Mouse (Mus musculus): ENCODE data around the gene Mt2.
A peak's percentile ranks its signal among the peaks of the same experiment; 100 is the strongest.
"Not testable (repeated sequence)": the region's sequence is repeated elsewhere in the genome, so short reads cannot be mapped to it uniquely, and the experiment has no call there.

Mt2 gene

DNA sequence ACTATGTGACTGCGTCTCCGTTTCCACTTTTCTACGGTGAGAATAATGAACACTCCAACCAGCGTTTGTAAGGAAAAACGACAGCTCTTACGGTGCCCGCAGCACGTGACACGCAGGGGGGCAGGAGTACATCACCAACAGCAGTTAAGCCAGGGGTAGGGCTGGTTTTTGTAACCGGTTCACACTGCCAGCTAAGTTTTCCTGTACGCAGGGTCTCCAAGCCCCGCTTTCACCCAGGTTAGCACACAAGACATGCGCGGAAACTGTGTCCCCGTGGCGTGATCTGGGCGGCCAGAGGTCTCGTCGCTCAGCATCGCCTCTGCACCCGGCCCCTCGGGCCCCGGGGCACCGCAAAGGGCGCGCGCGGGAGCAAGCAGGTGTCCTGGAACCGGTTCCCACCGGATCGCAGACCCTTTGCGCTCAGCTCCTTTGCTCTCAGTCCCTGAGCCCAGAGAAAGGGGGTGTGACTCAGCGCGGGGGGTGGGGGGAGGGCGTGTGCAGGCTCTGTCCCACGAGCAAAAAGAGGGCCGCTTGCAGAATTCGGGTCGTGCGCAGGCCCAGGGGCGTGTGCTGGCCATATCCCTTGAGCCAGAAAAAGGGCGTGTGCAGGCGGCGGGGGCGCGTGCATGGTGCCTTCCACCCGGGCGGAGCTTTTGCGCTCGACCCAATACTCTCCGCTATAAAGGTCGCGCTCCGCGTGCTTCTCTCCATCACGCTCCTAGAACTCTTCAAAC, at the start of gene Mt2:
Gene Mt2 (plus strand): TSS at position 590 of the 734 bp plus-strand sequence.
- DNase-seq, result peak; percentile 97

DNA sequence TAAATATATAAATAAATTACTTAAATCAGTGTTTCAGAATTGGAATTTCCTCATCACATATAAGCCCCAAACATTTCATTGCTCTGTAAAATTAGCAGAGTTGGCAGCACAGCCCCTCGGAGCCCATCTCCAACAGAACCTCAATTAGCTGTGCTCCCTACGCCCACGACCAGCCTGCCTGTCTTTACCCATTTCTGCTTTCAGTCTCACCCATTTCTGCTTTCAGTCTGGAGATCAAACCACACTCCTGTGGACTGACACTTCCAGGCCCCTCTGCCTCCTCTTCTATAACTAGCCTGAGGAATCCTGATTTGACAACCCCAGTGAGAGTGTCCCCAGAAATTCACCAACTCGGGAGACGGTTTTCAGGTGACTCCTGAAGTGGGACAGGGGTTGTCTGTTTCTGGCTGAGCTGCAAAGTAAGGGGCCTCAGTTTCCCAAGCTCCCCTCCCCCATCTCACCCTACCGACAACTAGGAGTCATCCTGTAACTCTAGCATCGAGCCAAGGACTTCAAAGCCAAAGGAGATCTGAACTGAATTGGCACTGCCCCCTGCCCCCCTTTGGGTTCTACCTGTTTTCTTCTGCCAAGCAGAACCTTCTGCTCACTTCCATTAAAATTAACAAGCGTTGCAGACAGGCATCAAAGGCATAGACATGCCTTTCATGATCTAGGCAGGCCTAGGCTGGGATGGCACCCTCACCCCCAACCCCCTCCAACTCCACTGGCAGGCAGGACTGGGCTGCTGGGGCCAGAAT, 49.6 kb upstream of the Mt2 start:
- no peak for DNase-seq

DNA sequence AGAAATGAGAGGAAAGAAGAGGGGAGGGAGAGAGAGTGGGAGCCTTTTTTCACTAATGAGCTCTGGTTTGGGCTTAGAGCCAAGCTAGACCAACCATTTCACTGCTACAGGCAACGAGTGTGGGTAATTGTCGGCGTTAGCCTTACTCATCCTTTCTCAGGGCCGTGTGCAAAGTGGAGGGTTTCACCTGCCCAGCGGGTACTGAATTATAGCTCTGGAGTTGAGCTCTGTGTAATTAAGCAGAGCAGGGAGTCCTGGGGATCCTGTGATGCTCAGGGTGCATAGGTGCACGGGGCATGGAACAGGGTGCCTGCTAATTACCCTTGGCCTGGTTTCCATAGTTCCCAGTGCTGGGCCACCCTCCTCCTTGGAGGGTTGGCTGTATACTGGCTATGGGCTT, 44.8 kb upstream of the Mt2 start:
- DNase-seq, result no peak

DNA sequence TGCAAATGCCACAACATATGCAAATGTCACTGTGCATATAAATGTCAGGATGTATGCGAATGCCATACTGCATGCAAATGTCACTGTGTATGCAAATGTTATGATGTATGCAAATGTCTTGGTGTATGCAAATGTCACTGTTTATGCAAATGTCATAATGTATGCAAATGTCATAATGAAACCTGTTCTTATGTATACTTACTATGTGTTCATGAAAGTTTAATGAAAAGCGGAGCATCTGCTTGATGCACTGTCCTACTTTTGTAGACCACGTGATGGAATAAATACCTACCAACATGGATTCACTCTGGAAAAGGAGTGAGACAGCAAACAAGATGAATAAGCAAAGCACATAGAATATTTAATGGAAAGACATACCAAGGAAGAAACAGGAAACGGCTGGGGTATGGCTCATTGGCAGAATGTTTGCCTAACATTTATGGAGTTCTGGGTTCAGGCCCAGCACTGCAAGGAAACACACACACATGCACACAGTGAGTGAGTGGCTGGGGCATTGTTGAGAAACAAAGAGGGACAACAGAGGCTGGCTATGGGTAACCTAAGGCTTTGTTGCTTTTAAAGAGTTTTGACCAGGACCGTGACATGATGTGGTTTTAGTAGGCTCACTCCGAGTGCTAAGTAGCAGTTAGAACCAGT, 43.2 kb upstream of the Mt2 start:
- no peak for DNase-seq

DNA sequence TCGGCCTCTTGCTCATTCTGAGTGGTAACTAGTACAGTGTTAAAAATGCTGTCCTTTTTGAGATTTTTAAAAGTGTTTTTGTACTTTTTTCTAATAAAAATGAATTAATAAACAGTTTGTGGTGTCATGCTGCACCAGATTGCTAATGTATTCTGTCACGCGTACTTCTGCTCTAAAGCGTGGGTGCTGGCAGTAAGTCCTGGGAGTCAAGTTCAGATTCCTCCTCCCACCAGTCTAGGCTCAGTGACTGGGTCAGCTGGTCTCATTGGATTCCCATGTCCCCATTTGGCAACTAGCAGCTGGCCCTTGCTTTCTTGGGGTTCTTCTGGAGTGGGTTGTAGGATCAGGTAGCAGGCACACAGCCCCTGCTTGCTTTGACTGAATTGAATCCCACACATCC, 42.3 kb upstream of the Mt2 start:
- DNase-seq, result no peak

DNA sequence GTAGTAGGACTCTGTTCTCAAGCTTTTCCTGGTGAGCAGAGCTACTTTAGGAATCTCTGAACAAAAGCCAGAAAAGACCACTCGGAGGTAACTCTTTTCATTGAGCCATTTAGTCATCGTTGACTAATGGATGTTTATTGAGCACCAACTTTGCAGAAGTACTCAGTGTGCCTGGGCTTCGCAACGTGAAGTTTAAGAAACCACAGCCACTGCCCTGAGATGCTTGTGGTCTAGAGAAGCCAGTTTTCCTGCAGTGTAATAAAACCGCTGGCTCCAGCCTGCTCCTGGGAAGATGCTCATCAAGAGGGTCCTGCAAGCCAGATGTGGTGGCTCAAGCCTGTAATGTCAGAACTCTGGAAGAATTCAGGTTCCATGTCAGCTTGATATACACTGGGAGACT, 40.4 kb upstream of the Mt2 start:
- no peak for DNase-seq

DNA sequence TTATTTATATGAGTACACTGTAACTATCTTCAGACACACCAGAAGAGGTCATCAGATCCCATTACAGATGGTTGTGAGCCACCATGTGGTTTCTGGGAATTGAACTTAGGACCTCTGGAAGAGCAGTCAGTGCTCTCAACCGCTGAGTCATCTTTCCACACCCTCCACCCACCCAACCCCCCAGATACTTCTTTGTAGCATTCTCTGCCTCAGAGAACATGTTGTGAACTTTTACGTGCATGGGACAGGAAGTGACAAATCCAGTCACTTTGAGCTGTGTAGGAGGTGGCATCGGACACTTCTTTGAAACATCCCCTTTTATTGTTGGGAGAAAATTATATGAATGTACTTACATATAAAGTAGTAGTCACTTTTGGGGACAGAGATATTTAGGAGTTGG, 37.9 kb upstream of the Mt2 start:
- DNase-seq, result not testable (repeated sequence)

DNA sequence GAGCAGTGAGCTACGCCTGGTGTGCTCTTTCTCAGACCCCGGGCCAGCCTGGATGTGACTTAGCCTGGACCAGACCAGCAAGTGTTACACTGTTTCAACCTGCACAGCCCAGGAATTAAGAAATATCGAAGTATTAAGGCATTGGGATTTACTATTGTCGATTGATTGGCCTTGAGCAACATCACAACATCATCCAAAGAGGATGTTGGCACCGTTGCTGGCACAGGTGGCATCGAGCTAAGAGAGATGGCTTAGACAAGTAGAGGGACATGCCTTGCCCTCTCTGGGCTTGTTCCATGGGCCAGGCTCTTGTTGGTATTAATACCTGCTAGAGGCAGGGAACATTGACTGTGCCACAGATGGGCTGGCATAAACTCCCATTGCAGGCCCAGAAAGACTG, 36.9 kb upstream of the Mt2 start:
- DNase-seq, result no peak

DNA sequence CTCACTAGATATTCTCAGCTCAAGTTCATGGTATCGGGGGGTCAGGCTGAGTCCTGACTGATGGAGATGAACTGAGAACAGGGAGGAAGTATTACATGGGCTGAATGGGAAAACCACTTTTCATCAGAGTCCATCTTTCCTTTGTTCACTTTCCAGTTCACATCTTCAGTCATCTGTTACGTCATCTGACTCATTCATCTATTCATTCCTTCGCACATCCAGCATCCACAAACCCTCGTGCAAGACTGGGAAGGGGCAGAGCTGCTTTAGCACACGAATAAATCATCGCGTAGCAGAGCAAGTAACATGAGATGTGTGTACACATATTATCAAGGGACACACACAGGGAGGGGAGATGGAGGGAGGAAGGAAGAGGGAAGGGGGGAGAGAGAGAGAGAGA, 36.3 kb upstream of the Mt2 start:
- no peak for DNase-seq

DNA sequence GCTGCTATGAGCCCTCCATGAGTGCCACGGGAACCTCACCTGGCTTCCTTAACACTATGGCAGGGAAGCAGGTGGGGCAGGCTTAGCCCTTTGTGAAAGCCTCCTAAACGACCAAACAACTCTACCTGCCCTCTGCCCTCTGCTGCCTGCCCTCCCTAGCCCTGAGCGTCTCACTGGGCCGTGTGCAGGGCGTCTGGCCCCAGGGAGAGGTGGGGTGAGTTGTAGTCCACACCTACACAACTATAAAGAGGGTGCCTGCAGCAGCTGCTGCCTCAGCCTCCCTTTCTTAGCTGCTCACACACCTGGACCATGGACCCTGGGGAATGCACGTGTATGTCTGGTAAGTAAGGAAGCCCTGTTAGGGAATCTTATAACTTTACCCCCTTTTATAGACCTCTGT, 35.5 kb upstream of the Mt2 start, which contains the start of gene Mt4:
Gene Mt4 (plus strand): TSS at position 265 of the 400 bp plus-strand sequence.
- no peak for DNase-seq

DNA sequence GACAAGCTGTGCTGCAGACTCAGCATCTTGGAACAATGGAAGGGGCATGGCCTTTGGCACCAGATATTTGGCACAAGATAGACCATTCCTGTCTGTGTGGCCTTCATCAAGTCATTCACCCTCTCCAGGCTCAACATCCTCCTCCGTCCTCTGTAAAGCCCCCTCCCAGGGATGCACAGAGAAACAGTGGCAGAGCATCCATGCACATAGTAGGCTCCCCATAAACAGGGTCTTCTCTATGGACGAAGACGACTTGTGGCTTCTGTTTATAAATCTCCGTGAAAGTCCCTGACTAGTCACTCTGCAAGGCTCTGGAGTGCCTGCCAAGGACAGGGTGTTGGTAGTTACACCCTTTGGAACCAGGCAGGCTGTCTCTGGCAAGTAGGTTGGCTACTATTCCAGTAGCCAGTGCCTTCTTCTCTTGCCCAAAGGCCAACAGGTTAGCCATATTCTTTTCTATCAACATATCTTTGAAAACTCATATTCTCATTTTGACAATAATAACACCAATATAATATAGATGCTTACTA, 32.1 kb upstream of the Mt2 start:
- no peak for DNase-seq

DNA sequence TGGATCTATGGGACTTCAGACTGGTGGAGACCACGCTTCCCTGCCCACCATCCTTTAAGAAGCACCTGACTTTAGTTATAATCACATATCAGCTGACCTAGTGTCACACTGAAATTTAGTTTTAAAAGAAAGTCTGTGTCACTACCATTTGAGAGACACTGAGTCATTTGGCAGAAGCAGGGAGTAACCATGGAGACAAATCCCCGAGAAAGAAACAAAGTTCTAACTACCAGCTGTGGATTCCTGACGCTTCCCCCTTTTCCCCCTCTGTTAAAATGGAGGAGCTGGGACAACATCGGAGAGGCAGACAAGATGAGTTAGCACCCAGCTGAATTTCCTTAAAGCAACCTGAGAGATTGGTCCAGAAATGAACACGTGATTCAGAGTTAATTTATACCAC, 24.2 kb upstream of the Mt2 start:
- DNase-seq, result no peak

DNA sequence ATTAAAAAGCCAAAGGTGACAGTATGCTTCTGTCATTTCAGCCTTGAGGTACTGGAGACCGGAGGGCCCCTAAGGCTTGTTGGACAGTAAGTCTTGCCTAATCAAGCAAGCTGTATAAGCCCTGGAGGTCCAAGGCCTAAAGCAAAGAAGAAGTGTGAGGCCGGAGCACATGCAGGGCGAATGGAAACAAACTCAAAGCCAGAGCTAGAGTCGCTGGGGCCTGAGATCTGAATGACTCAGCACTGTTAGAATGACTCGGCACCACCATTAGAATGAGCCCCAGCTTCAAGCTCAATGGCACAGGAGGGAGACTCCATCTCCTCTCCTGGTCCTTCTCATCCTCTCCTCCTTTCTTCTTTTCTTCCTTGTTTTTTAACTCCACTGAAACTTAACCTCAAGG, 21.5 kb upstream of the Mt2 start:
- peak; percentile 76 for DNase-seq

DNA sequence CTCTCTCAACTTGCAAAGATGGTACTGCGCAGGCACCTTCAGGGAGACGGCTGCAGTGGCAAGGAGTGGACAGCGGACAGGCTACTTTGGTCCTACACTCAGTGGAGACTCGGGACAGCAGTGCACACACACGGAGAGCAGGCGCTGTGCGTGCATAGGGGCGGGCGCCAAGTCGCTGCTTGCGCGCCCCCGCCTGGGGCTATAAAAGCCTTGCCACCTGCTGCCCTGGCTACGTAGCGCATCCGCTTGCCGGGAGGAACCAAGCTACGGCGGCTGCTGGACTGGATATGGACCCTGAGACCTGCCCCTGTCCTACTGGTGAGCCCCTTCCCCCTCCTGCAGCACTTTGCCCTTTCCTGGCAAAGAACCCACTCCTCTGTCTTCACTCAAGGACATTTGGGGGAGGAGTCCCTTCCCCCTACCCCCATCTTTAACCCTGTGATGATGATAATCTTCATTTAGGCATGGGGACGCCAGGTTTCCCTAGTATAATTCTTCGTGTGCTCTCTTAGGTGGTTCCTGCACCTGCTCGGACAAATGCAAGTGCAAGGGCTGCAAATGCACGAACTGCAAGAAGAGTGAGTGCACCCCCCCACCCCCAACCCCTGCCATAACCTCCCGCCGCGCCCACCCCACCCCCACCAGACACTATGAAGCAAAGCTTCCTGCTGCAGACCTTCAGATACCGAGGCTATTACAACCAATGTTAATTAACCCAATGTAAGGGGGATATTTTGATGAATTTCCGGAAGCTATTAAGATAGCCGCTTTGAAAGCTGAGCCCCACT, 19.8 kb upstream of the Mt2 start, which contains the start of gene Mt3:
Gene Mt3 (plus strand): TSS at position 95 of the 788 bp plus-strand sequence.
- peak; percentile 65 for DNase-seq

DNA sequence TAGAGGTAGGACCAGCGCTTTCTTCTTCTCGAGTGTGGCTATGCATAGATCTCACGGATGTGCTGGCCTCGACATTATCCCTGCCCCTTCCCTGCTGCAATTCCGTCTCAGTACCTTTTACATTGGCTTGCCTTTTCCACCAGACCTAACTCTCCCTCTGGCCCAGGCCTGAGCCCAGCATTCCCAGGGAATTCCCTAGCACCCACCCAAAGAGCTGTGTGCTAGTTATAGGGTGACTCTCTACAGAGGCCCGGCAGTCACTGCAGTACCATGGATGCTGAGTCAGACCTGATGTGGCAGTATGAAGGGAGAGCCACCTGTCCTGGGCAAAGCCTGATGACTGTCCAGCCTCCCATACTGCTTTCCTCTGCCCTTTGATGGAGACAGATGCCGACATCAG, 19.0 kb upstream of the Mt2 start:
- no peak for DNase-seq

DNA sequence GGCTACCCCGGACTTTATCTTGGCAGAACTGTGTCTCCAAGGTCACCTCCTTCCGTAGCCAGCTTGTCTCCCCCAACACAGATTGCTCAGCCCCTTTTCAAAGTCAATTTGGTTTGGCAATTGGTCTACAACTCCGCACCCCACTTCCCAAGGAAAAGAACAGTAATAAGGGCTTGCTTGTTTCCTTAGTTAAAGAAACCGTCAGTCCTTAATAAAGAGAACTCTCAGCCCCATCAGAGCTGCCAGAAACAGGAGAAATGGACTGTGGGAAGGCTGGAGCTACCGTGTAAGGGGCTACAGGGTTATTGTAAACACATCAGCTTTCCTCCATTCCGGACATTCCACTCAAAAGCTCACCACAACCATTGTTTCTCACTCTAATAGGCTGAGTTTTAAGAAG, 17.9 kb upstream of the Mt2 start:
- no peak for DNase-seq

DNA sequence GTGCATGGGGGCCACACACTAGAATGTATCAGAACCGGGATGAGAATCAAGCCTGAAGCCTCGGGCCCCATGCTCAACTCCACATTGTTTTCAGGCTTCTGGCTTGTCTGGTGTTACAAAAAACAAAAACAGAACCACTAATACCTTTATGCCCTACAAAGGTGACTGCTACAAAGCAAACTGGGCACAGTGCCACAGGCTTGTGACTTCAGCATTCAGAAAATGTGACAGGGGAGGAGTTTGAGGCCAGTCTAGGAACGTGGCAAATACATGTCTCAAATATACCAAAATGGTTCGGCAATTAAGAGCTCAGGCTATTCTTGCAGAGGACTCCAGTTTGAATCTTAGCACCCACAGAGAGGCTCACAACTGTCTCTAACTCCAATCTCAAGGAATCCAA, 16.4 kb upstream of the Mt2 start:
- no peak for DNase-seq

DNA sequence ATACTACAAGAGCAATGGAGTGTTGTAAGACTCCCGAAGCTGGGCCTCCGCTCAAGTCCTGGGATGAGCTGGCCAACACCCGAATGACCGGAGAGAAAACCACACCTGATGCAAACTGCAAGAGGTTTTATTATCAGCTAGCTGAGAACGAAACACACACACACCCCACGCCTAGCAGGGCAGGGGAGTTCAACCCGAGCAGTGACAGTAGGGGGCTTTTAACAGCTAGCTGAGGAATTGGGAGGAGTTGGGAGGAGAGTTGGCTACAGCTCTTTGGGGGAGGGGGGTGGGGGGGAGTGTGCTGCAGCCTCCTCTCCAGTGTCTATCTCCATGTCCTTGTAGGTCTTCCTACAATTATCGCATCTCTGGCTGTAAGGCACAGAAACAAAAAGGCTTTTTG, 6.7 kb upstream of the Mt2 start:
- not testable (repeated sequence) for DNase-seq

DNA sequence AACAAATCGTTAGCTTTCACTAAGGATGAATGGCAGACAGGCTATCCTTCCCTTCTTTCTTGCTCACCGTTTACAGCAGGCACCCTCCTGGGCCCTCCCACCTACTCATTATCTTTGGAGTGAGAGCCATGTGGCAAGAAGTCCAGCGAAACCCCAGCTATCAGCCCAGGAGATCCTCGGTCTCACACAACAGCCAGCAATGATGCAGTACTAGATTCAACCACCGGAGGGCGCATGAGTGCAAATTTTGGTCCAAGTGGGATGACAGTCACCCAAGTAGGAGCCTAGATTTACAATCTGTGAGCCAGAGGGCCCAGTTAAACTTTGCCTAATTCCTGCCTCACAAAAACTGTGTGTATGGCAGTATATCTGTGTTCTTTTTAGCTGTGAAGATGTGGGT, 5.2 kb upstream of the Mt2 start:
- DNase-seq, result peak; percentile 90

DNA sequence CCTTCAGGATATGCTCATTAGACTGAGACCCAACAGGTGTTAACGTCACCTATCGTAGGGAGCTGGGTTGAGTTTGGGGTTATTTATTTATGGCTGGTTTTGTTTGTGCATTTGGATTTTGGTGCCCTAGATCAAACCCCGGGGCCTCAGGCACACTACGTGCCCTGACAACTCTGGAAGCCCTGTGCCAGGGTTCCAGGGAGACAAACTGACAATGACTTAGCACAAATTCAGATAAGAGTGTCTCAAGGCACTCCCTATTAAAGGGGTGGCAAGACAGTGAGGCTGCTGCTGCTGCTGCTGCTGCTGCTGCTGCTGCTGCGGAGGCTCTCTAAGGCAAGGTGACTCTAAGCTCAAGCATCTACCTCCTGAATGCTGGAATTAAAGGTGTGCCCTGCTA, 2.9 kb upstream of the Mt2 start:
- peak; percentile 76 for DNase-seq

DNA sequence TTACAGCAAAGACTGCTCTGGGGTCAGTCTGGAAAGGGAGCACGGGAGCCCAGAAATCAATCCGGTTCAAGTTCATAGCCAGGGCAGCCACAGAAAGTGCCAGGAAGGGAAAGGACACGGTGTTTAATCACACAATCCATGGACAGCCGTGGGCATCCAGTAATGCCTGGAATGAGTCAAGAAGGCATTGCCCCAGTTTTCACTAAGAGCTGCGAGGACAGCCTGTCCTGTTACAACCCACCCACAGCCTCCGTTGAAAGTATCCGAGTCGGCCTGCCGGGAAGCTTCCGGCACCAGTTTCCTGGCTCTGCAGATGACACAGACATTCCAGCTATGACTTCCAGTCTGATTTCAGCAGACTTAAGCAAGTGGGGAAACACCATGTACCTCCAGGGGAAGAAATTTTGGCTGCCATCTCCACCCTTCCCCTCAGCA, 1.1 kb upstream of the Mt2 start:
- no peak for DNase-seq
